Comparison of ENCODE assay signal across 8 mouse cellular contexts in genomic region chr7:128208187-128208586, GRCm38 (mm10). TPM values are rescaled to one million over a fixed set of nuclear protein-coding genes. Genes with fewer than 3 reads are reported as not detected.
DNase-seq lines count a peak whose midpoint lies in the region; ATAC-seq lines count a peak whose summit lies in the region.

No protein-coding gene starts in this region.

- H3K4me1 ChIP-seq in forebrain, embryonic 11.5 days (replicated peaks; ENCODE audit: control insufficient read depth, insufficient read depth, low read length), result no peaks in the 10 kb centered on the region
- no peaks in the 10 kb centered on the region for H3K4me1 ChIP-seq in forebrain, embryonic 16.5 days (replicated peaks; ENCODE audit: control insufficient read depth, insufficient read depth, low read length)
- H3K4me1 ChIP-seq in embryonic facial prominence, embryonic 11.5 days (ENCODE audit: control insufficient read depth, insufficient read depth, low read length), result no peaks in the 10 kb centered on the region

- no peak overlapping the region for H3K4me2 ChIP-seq in forebrain, embryonic 11.5 days (ENCODE audit: low read depth, low read length, severe bottlenecking)
- no peak overlapping the region for H3K4me2 ChIP-seq in forebrain, embryonic 16.5 days (ENCODE audit: low read length)
- H3K4me2 ChIP-seq in embryonic facial prominence, embryonic 11.5 days (ENCODE audit: low read depth, low read length), result no peak overlapping the region

- H3K36me3 ChIP-seq in forebrain, embryonic 11.5 days (ENCODE audit: control insufficient read depth, insufficient read depth, low read length), result no peaks in the 10 kb centered on the region
- no peaks in the 10 kb centered on the region for H3K36me3 ChIP-seq in forebrain, embryonic 16.5 days (ENCODE audit: control insufficient read depth, insufficient read depth)
- H3K36me3 ChIP-seq in embryonic facial prominence, embryonic 11.5 days (replicated peaks; ENCODE audit: control insufficient read depth, insufficient read depth, low read depth, low read length), result no peaks in the 10 kb centered on the region

- no peak overlapping the region for H3K4me3 ChIP-seq in forebrain, embryonic 11.5 days (ENCODE audit: low read depth, low read length)
- no peak overlapping the region for H3K4me3 ChIP-seq in forebrain, embryonic 16.5 days (replicated peaks; ENCODE audit: low read length)
- no peak overlapping the region for H3K4me3 ChIP-seq in embryonic facial prominence, embryonic 11.5 days (ENCODE audit: low read depth, low read length)

- no peak overlapping the region for H3K9ac ChIP-seq in forebrain, embryonic 11.5 days (ENCODE audit: low read length)
- no peak overlapping the region for H3K9ac ChIP-seq in forebrain, embryonic 16.5 days (replicated peaks; ENCODE audit: low read depth, low read length)
- H3K9ac ChIP-seq in embryonic facial prominence, embryonic 11.5 days (replicated peaks; ENCODE audit: low read length), result no peak overlapping the region

- H3K27ac ChIP-seq in forebrain, embryonic 11.5 days (ENCODE audit: low read depth, low read length), result no peak overlapping the region
- H3K27ac ChIP-seq in forebrain, embryonic 16.5 days (ENCODE audit: low read length), result no peak overlapping the region
- H3K27ac ChIP-seq in embryonic facial prominence, embryonic 11.5 days (replicated peaks; ENCODE audit: low read depth, low read length), result no peak overlapping the region

- peak; percentile 68 for DNase-seq in forebrain, embryonic 11.5 days (ENCODE audit: low spot score)
- peak; percentile 76 for DNase-seq in B cell, adult 2 months
- peak; percentile 66 to 71 for DNase-seq in adrenal gland, postnatal 36 days
- DNase-seq in embryonic facial prominence, embryonic 11.5 days (ENCODE audit: low spot score), result peak; percentile 89
- DNase-seq in kidney, postnatal 10 days, result peak; percentile 76
- DNase-seq in lung, postnatal 10 days, result peak; percentile 77
- DNase-seq in spleen, adult 12 weeks (ENCODE audit: low spot score), result peak; percentile 22

- ATAC-seq in forebrain, embryonic 11.5 days (replicated peaks; ENCODE audit: low FRiP score), result no peak
- no peak for ATAC-seq in forebrain, embryonic 16.5 days
- ATAC-seq in embryonic facial prominence, embryonic 11.5 days (replicated peaks; ENCODE audit: insufficient number of reproducible peaks, low FRiP score, low TSS enrichment, low read depth), result no peak

- WGBS in forebrain, embryonic 11.5 days, result 13% methylated on average over 4 of the region's 4 CpGs
- WGBS in forebrain, embryonic 16.5 days, result 5% methylated on average over 4 of the region's 4 CpGs
- 10% methylated on average over 4 of the region's 4 CpGs for WGBS in embryonic facial prominence, embryonic 11.5 days

- no peaks in the 10 kb centered on the region for H3K27me3 ChIP-seq in forebrain, embryonic 11.5 days (ENCODE audit: control insufficient read depth, insufficient read depth, low read length)
- no peaks in the 10 kb centered on the region for H3K27me3 ChIP-seq in forebrain, embryonic 16.5 days (replicated peaks; ENCODE audit: control insufficient read depth, insufficient read depth, low read length)
- no peaks in the 10 kb centered on the region for H3K27me3 ChIP-seq in embryonic facial prominence, embryonic 11.5 days (ENCODE audit: control insufficient read depth, insufficient read depth, low read length)

- H3K9me3 ChIP-seq in forebrain, embryonic 11.5 days (ENCODE audit: control insufficient read depth, low read length), result no peaks in the 10 kb centered on the region
- no peaks in the 10 kb centered on the region for H3K9me3 ChIP-seq in forebrain, embryonic 16.5 days (ENCODE audit: control insufficient read depth, low read length)
- no peaks in the 10 kb centered on the region for H3K9me3 ChIP-seq in embryonic facial prominence, embryonic 11.5 days (replicated peaks; ENCODE audit: control insufficient read depth, low read length)

RNA-seq across cellular contexts. Expression of gene Cox6a2, which starts 2.0 kb away (rescaled TPM):
- polyA plus RNA-seq in forebrain, embryonic 11.5 days (2014; fragmentation: Nextera tagmentation; extraction: Ambion mirVana), result not detected in 2 replicates
- 0.39 TPM in 1 of 2 replicates, not detected in the other for polyA plus RNA-seq in forebrain, embryonic 16.5 days (2015; fragmentation: Nextera tagmentation; extraction: Ambion mirVana)
- 1 to 10 TPM in 1 of 2 experiments, not detected in 1; 6.9 TPM for total RNA-seq in adrenal gland, postnatal 36 days (2021)
- polyA plus RNA-seq in embryonic facial prominence, embryonic 11.5 days (2014; fragmentation: Nextera tagmentation; extraction: Ambion mirVana), result 0.56 and 2.2 TPM in 2 replicates

RNA-seq across cellular contexts. Expression of gene Armc5, which starts 29.0 kb away (rescaled TPM):
- polyA plus RNA-seq in forebrain, embryonic 11.5 days (2014; fragmentation: Nextera tagmentation; extraction: Ambion mirVana), result 11.8 and 13.3 TPM in 2 replicates
- 10.4 and 11.2 TPM in 2 replicates for polyA plus RNA-seq in forebrain, embryonic 16.5 days (2015; fragmentation: Nextera tagmentation; extraction: Ambion mirVana)
- total RNA-seq in adrenal gland, postnatal 36 days (2021), result 10 to 100 TPM; 18.5 to 19.9 TPM
- polyA plus RNA-seq in embryonic facial prominence, embryonic 11.5 days (2014; fragmentation: Nextera tagmentation; extraction: Ambion mirVana), result 6.6 and 6.8 TPM in 2 replicates

RNA-seq across cellular contexts. Expression of gene 9130023H24Rik, which starts 29.6 kb away (rescaled TPM):
- polyA plus RNA-seq in forebrain, embryonic 11.5 days (2014; fragmentation: Nextera tagmentation; extraction: Ambion mirVana), result 13.2 and 13.3 TPM in 2 replicates
- 9.1 and 9.9 TPM in 2 replicates for polyA plus RNA-seq in forebrain, embryonic 16.5 days (2015; fragmentation: Nextera tagmentation; extraction: Ambion mirVana)
- 1 to 10 TPM; 6.5 to 7.6 TPM for total RNA-seq in adrenal gland, postnatal 36 days (2021)
- polyA plus RNA-seq in embryonic facial prominence, embryonic 11.5 days (2014; fragmentation: Nextera tagmentation; extraction: Ambion mirVana), result 10.9 and 13.1 TPM in 2 replicates

RNA-seq across cellular contexts. Expression of gene Tgfb1i1, which starts 38.4 kb away (rescaled TPM):
- polyA plus RNA-seq in forebrain, embryonic 11.5 days (2014; fragmentation: Nextera tagmentation; extraction: Ambion mirVana), result 34.1 and 35.5 TPM in 2 replicates
- polyA plus RNA-seq in forebrain, embryonic 16.5 days (2015; fragmentation: Nextera tagmentation; extraction: Ambion mirVana), result 15.0 and 16.8 TPM in 2 replicates
- total RNA-seq in adrenal gland, postnatal 36 days (2021), result 10 to 100 TPM; 18.3 to 28.9 TPM
- 18.5 and 26.2 TPM in 2 replicates for polyA plus RNA-seq in embryonic facial prominence, embryonic 11.5 days (2014; fragmentation: Nextera tagmentation; extraction: Ambion mirVana)

RNA-seq across cellular contexts. Expression of gene Itgad, which starts 54.0 kb away (rescaled TPM):
- polyA plus RNA-seq in forebrain, embryonic 11.5 days (2014; fragmentation: Nextera tagmentation; extraction: Ambion mirVana), result not detected in 2 replicates
- polyA plus RNA-seq in forebrain, embryonic 16.5 days (2015; fragmentation: Nextera tagmentation; extraction: Ambion mirVana), result not detected in 2 replicates
- total RNA-seq in adrenal gland, postnatal 36 days (2021), result under 1 TPM in 1 of 2 experiments, not detected in 1; 0.13 TPM
- not detected in 2 replicates for polyA plus RNA-seq in embryonic facial prominence, embryonic 11.5 days (2014; fragmentation: Nextera tagmentation; extraction: Ambion mirVana)

Comparison
In these comparisons a context has a peak if more than half of its experiments do, and no peak if none do; other contexts are left out.
1. DNase-seq: peak in every context shown above with its lines; median percentile 89 in embryonic facial prominence, embryonic 11.5 days; 77 in lung, postnatal 10 days; 76 in B cell, adult 2 months; 76 in kidney, postnatal 10 days; 68 in adrenal gland, postnatal 36 days; 68 in forebrain, embryonic 11.5 days; 22 in spleen, adult 12 weeks.